Mouse (Mus musculus): ENCODE measurements at regions not wholly inside any gene's neighbourhood (a gene's known extent, or its start where the extent isn't known, plus 50 kb on each side); places are given as distances from the start of the nearest gene placed in this dataset.

DNA sequence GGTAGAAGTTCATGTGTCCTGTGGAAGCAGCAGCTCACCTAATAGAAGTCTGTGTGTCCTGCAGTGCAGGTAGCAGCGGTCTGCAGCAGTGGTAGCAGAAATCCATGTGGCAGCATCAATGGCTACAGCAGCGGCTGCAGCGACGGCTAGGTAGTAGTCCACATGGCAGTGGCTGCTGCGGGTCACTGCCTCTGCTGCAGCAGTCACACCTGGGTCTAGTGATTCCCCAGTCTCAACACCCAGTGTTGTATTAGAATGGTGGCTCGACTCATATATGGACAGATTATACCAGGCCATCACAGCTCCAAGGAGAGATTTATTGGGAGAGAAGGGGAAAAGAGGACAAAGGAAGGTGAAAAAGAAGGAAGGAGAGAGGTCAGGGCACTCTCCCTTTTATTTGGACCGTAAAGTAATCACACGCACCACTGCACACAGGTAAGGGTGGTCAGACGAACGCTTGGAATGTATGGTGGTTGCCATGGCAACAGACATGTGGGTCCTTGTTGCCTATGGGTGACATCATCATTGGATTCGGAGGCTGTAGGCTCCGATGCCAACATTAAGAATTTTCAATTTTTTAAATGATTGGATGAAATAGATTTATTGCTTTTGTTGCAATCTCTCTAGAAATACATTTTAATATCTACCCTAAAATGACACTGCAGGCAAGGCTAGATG, 71.2 kb upstream of the Ccdc85a start:
- no peak for DNase-seq (ENCODE audit: low read depth, low spot score)

DNA sequence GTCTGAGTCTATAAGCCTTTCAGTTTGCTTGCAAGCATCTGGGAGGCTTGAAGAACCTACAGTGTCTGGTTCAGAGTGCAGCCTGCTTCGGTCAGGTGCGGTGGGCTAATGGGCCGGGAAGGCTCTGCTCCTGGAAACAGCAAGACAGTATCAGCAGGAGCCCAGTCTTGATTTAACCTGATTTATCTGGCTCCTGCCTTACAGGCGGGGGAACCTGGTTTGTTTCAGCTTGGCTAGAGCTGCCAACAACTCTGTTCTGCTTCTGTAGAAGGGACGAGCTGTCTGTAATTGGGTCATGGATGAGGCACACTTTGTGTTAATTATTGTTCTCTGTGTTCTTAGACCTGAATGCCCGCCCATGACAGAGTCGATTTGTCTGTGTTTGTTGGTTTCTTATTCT, 65.3 kb upstream of the Ccdc85a start:
- no peak for DNase-seq (ENCODE audit: low read depth, low spot score)

DNA sequence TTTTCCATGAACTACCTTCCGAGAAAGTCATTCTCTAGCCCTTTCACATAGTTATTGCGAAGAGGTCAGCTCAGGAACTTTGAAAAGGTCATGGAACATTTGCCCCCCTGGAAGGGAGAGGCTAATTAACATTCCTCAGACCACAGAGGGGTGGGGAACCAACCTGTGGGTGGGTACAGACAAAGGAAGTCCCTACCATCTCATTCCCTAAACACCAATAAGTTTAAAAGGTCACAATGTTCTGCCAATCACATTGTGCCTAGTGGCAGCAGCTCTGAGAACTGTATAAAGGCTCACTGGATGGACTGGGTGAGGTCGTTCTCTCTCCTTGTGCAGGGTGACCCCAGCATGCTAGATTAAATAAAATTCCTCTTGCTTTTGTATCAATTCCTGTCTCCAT, 64.8 kb upstream of the Ccdc85a start:
- DNase-seq (ENCODE audit: low read depth, low spot score), result no peak

DNA sequence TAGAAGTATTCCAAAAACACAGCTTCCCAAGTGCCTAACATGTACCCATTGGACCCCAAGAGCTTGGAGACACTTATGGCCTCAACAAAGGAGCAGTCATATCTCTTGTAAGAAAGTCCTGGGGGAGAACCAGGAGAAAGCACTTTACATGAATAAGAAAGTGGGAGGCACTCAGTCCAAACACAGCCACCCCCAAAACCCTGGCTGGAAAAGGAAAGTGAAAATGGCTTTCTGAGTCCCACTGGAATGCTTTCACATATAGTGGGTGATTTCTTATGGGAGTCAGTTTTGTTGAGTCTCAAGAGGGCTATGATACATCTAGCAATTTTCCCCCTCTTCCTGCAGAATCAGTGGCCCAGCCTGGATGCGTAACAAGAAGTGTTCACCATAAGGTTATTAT, 55.0 kb upstream of the Ccdc85a start:
- DNase-seq (ENCODE audit: low read depth, low spot score), result no peak

DNA sequence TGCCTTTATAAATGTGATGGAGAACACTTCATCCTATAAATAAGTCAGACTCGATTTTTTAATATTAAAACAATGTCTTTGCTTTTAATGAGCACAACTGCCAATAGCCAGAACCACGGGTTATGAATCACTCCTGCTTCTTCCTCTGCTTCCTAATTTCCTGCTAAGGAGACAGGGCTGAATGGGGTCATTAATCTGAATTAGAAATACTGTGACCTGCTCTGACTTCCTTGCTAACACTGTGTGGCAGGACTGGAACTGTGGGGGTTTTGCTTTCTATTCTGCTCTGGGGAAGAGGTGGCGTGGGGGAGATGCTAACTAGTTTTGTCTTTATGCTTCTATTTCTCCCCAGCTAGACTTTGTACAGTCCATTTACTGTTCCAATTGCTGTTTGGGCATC, 52.6 kb upstream of the Ccdc85a start:
- no peak for DNase-seq (ENCODE audit: low read depth, low spot score)
